Mouse (Mus musculus) kidney, postnatal 36 days (tissue): ENCODE measurements around the gene Mrps18b.

ENCODE experiments used
- DNase-seq, 2 experiments: peaks; one replicate each; pipeline ENCODE4 v3.0.0; 2021 to 2022; ENCODE audit warnings: mixed read lengths in 2 of 2

Gene Mrps18b

DNA sequence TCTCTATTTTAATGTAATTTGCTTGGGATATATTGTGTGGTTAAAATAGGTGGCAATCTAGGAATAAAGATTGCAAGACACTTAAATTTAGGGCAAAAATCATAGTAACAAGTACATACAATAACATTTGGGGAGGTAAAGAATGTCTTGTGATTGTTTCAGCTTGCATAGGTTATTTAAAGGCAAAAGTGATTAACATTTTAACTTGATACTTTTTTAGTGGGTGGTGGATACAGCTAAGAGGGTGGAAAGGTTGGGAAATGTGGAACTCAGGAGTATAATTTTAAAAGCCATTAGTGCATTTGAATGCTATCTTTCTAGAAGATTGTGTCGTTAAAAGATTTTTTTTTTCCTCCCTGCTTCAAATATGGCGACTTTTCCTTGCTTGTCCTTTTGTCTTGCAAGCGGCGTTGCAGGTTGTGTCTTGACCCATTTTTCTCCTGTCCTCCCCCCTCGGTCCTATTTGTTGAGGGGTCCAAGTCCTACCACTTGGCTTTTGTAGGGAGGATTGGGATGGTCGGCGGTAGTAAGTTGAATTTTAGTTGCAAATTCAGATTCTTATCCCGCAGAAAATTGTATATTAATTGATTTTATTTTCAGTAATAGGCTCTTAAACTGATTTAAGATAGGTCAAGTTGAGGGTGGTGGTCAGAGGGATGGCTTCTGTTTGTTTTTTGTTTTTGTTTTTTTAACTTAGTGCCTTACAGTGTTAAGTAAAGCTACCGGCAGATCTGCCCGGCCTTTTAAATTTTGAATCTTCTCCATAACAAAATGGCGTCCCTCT is 2.3 kb upstream of the Mrps18b start:
- DNase-seq, result peak; percentile 49 to 58

DNA sequence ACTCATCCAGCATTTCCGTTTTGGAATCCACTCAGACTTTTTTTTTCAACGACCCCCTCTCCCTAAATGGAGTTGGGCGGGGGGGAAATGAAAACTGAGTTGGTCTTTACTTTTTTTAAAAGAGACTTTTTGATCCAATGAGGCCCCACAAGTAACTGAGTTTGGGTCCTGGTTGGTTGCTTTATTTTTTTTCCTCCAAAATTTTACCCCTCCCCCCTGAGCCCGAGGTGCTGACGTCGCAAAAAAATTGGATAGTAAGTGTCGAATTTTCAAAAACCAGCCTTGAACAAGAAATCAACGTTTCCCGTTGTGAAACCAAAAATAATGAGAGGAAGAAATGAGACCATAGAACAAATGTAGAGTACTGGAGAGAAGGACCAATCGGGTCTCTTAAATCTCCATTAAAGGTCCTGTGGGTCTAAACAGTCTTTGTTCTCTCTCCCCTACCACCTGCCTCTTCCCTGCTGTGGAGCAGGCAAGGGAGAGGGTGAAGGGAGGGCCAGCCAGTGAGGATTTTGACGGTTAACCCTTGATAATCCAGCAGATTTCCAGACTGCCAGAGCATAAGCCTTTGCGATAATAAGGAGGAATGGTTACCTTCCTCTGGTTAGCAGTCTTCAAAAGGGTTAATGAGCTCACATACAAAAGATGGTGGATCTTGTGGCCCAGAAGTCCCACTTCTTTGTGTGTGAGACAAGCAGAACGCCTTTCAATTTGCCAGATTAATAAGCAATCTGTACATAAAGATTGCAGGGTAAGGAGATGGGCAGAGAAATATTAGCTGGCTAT is 1.5 kb upstream of the Mrps18b start:
- peak; percentile 34 to 45 for DNase-seq

DNA sequence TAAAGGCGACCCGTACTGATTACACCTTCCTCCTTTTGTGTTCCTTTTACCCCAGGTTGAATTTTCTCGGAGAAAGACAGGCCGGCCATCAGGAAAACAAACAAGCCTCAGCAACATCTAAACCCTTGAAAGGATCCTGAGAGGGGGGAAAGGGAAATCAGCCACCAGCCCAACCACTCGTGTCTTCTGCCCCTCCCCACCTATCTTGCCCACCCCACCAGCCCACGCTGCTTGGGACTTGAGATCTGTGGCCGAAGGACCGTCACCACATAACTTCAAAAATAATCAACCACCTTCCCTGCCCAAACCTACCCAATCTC is 914 bp upstream of the Mrps18b start:
- DNase-seq, result peak; percentile 20 to 50

DNA sequence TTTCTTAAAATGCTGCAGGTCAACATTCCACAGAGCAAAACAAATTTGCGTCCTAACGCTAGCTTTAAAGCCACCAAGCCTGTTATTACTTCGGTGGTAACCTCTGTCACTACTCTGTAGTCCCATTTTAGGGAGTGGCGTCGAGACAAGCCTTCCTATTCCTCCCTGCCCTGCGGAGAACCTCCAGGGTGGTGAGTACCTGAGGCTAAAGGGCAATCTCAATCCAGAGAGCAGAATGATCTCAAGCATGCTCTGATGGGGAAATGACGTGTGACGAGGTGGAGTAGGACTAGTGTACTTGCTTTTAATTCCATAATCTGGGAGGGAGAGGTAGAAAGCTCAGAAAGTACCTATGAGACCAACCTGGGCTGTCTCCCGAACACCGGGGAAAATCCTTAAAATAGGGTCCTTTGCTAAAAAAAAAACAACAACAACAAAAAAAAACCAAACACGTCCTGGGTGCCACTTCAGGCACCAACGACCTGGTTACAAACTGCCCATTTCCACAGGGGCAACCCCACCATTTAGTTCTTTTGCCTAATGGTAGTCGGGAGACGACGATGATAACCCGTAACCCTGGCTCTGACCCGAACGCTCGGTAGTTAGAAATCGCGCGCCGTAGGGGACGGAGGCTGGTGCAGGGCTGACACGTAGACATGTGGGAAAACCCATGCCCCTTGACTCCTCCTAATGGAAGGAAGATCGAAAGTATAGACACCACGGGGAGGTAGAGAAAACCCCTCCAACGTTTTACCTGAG is 472 bp downstream of the Mrps18b start:
- DNase-seq, result peak; percentile 57

DNA sequence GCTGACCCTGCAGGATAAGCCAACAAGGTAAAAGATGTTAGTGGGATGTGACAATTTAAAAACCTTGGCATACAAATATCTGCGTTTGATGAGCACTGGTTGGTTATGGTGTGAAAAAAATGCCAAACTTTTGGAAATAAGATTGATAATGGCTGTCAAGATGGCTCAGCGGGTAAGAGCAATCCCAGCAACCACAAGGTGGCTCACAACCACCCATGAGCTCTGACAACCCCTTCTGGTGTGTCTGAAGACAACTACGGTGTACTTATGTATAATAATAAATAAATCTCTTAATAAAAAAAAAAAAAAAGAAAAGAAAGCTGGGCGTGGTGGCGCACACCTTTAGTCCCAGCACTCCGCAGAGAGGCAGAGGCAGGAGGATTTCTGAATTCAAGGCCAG is 1.2 kb downstream of the Mrps18b start:
- DNase-seq, result no peak

DNA sequence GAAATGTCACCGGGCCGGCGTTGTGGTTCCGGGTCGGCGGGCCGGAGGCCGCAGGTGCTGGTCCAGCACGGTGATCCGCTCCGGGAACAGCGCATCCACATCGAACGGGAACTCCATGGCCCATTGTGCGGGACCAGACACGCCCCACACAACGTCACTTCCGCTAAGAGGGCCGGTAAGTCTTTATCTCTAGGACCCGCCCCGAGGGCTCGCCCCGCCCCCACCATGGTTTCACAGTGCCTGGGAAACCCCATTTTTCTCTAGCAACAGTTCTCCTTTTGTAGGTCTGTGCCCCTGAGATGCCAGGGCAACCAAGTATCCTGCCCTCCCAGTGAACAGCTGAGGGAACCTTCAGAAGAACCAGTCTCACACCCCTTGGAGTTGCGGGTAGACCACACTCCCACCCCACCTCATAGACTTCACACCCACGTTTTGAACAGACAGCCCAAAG is 6.2 kb downstream of the Mrps18b start, which contains the start of gene Atat1:
Gene Atat1, minus strand, starts transcription at position 157 of the 451 bp plus-strand sequence.
- peak; percentile 98 to 100 for DNase-seq

DNA sequence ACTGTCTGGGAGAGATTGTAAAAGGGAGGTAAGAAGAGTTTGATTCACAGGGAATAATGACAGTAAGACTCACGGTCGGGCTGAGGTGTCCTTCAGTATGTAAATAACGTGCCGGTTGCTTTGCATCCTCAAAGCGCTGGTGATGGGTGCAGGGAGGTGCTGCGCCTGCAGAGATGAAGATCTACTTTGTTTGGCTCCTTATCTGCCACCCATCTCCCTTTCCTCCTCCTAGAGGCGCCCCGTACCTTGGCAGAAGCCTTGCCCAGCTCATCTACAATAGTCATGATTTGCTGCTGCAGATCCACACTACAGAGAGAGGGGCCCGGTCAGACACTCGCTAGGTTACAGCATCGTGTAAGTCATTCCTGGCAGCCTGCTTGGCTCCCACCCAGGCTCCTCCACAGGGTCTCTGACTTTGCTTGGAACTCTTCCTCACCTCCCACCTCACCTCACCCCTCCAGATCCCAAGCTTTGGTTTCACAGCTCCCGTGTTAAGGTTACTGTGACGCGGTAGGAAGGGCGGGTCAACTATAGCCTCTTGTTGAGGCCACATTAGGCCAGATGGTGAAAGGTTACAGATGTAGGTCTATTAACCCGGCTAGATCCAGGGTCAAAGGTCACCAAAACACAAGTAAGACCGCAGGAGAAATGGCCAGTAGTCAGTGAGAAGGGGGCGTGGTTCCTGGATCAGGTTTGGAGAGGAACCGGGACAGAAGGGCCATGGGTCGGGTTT is 6.8 kb downstream of the Mrps18b start:
- no peak for DNase-seq

DNA sequence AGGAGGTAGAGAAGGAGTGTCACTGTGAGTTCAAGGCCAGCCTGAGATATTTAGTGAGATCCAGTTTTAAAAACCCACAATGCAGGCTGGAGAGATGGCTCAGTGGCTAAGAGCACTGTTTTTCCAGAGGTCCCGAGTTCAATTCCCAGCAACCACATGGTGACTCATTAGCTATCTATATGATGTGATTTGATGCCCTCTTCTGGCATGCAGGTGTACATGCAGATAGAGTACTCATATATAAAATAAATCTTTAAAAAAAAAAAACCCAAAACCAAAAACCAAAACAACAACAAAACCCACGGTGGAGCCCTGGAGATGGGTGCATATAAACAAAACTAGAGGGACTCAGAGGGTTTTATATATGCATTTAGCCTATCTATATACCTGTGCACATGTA is 8.6 kb downstream of the Mrps18b start:
- no peak for DNase-seq

DNA sequence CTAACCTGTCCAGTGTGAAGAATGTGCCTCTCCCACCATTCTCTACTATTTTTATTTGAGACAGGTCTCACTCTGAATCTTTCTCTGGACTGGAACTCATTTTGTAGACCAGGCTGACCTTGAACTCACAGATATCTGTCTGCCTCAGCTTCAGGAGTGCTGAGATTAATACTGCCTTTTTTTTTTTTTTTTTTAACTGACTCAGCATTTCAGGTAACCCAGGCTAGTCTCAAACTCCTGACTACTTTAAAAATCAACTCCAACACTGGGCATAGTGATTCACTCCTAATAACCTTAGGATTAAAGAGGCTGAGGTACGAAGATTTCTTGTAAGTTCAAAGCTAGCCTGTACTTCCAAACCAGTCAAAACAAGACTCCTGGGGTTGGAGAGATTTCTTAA is 10.6 kb downstream of the Mrps18b start:
- DNase-seq, result no peak

DNA sequence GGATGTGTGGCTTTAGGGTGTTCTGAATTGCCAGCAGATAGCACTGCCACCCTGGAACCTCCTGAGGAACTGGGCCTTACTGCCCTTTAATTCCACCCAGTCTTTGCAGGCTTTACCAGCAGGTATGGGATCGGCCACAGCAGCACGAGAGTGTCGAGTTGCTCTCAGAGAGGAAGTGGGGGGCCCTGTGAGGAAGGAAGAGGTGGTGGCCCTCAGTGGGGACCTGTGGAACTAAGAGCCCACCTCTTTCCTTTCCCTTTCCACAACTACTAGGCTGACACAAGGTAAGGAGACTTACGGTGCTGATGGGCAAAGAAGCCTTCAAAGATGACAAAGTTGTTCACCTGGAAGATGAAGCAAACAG is 12.2 kb downstream of the Mrps18b start:
- no peak for DNase-seq

DNA sequence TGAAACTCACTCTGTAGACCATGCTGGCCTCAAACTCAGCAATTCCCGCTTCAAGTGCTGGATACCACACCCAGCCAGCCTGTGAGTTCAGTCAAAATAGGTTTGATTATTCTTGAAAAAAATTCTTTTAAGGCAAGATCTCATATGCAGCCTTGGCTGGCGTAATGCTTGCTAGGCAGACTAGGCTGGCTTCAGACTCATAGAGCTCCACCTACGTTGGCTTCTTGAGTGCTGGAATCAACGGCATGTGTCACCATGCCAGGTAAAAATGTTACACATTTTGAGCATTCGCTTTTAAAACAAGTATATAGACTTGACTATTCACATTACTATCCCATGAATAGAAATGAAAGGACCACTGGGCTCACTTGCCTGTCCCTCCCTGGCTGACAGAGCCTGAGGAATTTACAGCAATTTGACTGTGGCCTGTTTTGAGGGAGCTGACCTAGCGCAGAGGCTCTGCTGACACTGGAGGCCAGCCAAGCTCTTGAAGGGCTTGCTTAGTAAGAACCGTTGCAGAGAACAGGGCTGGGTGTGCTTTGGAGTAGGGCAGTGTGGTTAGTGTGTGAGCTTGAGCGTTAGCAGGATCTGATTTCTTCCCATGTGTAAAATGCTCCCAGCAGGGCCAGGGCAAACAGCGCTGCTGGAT is 12.7 kb downstream of the Mrps18b start:
- peak; percentile 78 to 80 for DNase-seq

DNA sequence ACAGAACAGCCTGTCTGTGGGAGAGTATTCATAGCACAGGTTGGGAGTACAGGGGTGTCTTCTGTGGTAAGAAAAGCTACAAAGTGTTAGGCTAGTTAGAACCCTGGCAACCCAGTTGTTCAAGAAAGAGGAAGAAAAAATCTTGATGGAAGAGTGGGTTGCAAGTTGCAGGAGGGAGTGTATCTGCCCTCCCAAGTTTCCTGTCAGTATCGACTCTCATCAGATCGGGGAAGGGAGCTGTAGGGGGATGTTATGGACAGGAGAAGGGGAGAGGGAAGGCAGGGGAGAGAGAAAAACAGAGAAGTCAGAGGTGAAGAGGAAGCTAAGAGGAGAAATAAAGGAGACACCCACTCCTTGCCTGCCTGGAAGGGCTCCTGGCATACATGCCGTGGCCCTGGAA is 15.6 kb downstream of the Mrps18b start:
- no peak for DNase-seq

DNA sequence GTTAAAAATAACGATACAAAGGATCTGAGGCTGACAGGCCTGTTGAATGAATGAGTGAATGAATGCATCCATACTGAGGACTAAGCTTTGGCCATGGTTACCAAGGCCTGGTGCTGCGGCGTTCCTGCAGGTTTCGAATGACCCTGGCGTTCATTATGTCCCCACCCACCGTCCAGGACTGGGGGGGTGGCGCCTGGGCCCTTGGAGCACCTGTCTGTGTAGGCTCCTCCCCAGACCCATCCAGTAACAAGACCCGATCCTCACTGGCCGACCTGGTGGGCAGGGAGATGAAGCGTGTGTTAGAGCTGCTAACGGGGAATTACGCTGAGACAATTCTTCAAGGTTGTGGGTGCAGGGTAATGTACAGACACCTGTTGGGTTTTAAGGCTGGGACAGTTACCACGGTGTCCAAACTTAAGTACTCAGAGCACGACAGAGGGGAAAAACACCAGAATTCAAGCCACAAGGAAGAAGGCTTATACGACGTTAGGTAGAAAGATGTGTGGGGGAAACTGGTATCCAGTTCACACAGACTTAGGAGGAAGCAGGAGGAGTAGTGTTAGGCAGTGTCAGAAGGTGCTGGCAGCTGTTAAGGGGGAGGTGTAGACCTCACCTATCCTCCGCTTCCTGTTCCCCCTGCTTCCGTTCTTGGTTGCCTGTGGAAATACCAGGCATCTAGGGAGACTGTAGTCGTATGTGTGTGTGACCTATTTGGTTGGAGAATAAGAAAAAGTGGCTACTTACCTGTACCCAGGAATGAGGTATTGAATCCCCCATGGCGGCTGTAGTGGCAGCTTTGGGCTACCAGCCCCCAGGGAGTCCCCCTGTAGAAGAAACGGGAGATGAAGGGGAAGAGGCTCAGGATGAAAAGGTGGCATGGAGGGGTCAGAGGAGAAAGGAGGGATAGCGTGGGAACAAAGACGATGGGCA is 18.3 kb downstream of the Mrps18b start:
- DNase-seq, result peak in 1 of 2 experiments; percentile 28

DNA sequence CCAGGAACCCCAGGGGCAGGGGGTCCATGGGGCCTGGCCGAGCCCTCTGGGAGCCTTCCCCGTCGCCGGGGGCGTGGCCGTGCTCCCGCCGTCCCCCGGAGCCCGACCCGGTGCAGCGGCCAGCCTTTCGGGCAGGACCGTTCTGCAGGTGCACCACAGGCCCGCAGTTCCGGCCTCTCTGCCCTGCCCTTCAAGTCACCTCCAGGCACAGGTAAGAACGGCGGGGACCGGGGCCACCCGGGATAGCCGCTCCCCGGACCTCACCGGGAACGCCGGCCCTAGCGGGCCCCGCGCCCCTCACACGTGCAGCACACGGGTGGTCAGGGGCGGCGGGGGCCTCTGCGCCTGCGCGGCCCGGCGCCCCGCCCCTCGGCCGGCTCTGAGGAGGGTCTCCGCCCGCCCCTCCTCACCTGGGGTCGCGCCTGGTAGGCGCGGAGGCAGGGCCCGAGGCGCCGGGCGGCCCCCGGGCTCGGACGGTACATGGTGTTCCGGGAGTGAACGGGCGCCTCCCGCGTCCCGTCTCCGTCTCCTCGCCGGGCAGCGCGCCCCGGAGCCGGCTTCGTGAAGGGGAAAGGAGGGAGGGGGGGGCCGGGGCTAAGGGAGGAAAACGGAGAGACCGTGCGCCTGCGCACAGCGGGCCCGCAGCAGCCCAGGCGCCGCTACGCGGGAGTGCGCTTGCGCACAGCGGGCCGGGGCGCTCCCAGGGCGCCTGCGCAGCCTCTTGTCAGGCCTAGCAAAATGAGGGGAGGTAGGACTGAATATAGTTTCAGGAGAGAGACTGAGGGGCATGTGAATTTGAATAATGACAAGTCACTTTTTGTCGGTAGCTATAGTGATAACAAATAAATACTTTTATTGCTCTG is 19.2 kb downstream of the Mrps18b start, which contains the start of gene 2310061I04Rik:
Gene 2310061I04Rik, minus strand, starts transcription at position 651 of the 863 bp plus-strand sequence.
- DNase-seq, result peak; percentile 90 to 95

DNA sequence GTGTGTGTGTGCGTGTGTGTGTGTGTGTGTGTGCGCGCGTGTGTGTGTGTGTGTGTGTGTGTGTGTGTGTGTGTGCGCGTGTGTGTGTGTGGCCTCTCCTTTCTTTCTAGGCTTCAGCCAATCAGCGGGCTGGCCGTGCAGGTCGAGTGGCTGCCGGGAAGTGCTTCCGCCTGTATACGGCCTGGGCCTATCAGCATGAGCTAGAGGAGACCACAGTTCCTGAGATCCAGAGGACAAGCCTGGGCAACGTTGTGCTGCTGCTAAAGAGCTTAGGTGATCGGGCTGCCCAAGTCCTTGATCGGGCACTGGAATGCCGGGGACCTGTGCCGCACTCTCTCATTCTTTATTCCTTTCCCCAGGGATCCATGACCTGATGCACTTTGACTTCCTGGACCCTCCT is 28.5 kb downstream of the Mrps18b start:
- no peak for DNase-seq

DNA sequence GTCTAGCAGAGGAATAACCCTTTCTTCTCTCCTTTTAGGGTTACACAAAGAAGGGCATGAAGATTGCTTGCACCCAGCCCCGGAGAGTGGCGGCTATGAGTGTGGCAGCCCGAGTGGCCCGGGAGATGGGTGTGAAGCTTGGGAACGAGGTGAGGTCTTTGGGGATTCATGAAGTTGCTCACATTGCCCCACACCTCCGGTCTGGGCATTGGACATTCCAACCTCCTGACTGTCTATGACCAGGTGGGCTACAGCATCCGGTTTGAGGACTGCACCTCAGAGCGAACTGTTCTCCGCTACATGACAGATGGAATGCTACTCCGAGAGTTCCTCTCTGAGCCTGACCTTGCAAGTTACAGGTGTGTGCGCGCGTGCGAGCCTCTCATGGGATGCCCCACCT is 32.4 kb downstream of the Mrps18b start:
- no peak for DNase-seq

DNA sequence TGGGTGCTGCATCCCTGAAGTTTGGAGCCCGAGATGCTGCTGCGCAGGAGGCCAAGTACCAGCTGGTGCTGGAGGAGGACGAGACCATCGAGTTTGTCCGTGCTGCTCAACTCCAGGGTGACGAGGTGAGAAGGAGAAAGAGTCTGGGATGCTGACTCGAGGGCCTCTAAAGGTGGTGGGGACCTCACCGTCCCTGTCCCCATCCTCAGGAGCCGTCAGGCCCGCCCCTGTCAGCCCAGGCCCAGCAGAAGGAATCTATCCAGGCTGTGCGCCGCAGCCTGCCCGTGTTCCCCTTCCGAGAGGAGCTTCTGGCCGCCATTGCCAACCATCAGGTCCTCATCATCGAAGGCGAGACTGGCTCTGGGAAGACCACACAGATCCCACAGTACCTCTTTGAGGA is 33.3 kb downstream of the Mrps18b start:
- no peak for DNase-seq

DNA sequence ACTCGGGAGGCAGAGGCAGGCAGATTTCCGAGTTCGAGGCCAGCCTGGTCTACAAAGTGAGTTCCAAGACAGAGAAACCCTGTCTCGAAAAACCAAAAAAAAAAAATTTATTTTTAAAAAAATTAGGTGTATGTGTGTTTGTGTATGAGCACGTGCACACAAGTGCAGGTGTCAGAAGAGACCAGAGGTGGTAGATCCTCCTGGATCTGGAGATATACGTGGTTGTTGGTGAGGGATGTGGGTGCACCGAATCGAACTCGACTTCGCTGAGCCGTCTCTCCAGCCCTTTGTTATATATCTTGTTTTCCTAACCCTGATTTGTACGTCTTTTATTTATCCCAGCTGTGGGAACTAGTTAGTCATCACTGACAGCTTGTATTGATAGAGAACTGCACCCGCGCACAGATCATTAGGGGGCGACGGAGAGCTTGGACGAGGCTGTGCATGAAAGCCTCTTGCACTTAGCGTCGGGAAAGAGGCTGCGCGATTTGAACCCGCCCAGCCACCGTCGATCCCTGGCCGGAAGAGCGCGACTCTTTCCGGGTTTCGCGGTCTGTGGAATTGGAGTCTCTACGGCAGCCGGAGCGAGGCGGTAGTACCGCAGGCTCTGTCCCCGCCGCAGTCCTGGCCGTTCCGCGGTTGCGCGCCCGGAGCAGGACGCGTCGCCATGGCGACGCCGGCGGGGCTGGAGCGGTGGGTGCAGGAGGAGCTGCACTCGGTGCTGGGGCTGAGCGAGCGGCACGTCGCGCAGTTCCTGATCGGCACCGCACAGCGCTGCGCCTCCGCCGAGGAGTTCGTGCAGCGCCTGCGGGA is 36.7 kb downstream of the Mrps18b start, which contains the start of gene Dhx16:
Gene Dhx16, plus strand, starts transcription at position 575 of the 813 bp plus-strand sequence.
- peak; percentile 97 to 99 for DNase-seq

DNA sequence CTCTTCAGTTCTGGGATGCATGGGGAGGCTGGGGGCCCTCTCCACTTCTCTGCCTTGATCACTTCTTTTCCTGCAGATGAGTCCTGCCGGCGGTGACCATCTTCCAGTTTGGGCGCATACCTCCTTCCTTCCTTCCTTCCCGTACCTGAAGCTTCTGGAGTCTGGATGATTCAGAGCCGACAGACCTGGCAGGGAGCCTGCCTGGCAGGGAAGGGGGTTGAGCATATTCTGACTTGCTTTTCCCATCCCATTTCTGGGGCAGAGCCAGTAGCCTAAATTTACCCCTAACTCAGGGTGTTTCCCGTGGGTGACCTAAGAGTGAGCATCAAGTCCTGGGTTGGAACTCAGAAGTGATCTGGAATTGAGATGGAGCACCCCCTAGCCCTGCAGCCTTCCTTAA is 41.5 kb downstream of the Mrps18b start:
- DNase-seq, result peak; percentile 59 to 66
